Mouse (Mus musculus) cerebellum, adult (tissue): ENCODE data around the gene Trim37.

Experiments used
- ATAC-seq: cut with Nextera tagmentation; 2 replicates; pipeline ENCODE4 v1.9.2; 2017; ENCODE audit warnings: mild to moderate bottlenecking, moderate library complexity, mixed read lengths; ENCODE audit not compliant: insufficient number of reproducible peaks, low FRiP score, low TSS enrichment

The Trim37 gene

DNA sequence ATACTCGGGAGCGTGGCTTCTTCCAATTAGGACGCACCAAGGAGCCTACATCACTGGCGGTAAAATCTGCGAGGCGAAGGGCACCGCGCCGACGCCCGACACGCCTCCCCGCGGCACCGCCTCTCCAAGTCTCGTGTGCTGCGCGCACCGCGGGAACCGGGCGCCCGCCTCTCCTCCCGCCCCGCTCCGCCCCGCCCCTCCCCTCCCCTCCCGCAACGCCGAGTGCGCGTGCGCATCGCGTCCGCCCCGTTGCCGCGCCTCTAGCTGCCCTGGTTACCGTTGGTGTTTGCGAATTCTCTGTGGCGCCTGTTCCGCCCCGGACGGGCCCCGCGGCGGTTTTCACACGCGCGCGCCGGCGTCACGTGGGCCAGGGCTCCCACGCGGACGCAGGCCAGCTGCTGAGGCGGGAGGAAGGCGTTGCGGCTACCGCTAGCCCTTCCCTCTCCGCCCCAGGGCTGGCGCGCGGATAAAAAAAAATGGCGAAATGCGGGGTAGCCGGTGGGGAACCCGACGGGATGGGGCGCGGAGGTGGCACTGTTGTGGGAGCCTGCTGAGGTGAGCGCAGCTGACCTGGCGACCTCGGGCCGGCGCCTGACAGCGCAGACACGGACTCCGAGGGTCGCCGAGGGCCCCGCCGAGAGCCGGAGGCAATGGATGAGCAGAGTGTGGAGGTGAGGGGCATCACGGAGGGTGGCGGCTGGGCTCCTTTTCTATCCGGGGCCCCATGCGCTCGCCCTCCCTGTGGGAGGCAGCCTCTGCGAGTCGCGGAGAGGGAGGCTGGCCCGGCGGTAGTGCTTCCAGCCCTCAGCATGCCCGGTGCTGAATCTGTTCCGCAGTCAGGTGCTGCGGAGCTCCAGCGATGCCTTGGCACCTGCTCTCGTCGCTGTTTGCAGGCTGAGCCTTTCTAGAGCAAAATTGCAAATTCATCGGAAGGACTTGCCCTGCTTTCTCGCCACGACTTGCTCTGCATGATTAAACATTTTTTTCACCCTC lies at the start of gene Trim37:
Trim37 (plus strand) TSS at position 254 of the 993 bp plus-strand sequence.
- ATAC-seq: peak; percentile 94

DNA sequence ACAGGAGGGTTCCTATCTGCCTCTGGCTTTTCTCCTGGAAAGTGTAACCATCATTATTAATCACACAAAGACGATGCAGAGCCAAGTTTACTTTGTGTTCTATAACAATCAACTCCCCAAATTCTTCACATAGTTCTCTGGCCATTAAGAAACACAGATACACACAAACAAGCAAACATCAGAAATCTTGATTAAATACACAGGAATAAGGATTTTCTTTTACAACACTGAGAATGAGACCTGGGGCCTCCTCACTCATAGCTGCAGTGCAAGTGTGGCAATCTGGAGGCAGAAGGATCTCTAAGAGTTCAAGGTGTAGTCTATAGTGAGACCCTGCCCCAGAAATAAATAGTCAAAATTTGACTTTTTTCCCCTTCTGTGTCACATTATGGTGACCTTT lies 43.2 kb upstream of the Trim37 start:
- no peak for ATAC-seq

DNA sequence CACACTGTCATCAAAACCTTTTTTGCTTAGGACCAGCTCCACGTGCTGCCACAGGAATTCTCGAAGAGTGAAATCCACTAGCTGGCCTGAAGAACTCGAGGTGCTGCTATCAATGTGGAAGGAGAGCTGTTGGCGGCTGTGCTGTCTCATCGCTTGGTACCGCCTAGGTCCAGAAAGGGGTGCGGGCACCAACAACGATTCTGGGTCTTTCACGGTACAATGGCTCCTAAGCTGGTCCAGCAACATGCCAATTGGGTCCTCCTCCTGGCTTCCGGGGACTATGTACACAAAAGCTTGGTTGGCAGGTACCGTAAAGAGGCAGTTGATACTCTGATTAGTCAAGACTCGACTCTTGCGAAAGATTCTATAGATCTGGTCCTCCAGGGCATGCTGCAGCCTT lies 41.4 kb upstream of the Trim37 start:
- no peak for ATAC-seq

DNA sequence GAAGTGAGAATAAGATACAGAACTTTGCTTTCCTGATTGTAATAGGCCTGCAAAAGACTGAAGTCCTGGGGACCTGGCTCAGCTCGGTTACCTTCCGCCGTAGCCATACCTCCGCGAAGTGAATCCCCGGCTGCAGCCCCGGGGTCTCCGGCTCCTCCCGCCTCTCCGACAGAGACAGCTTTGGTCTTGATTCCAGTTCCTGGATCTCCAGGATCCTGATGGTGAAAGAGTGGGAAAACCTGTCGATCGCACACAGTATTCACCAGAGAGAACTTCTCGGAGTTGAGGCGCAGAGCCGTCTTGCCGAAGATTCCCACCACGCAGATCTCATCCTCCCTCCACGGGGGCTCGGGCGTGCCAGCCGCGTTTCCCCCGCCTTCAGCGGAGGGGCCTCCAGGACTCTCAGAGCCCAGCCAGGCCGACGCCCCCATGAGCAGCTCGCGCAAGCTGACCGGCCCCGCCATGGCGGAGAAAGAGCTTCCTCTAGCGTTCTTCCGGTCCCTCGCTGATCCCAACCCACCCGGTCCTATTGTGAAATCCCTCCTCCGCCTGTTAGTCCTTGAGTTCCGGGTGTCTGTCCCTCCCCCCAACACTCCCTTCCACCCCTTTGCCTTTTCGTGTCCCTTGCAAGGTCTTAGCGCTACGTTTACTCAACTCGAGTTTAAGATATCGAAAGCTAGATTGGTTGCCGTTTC lies 40.4 kb upstream of the Trim37 start, which contains the start of gene Smg8:
Smg8 (minus strand) TSS at position 485 of the 695 bp plus-strand sequence.
- peak; percentile 80; the same call in 1 of the 2 replicates for ATAC-seq

DNA sequence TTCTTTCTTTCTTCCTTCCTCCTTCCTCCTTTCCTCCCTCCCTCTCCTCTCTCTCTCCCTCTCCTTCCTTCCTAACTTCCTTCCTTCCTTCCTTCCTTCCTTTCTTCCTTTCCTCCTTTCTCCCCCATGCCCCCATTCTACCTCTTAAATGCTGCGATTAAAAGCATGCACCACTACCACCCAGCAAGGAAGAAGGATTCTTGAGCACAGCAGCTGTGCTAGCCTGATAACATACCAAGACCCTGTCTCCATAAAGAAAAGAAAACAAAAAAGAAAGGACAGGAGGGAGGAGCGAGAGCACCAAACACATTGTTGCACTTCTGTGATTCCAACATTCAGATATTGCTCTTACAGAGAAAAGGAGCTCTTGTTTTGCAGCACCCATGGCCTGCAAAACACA lies 39.7 kb upstream of the Trim37 start:
- ATAC-seq: no peak

DNA sequence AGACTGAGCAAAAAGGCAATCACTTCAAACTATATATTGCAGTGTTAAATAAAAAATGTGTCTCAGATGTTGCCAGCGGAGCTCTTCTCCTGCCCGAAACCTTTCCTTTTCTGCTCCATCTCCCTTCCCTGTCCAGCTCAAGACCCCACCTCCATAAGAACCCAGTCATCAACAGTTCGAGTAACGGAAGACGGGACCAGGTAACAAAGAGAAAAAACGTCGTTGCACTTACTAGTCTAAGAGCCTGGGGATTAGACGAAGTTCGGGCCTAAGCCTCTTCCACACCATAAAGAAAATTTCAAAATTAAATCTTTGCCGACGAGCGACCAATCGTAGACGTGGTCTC lies 18.5 kb upstream of the Trim37 start, which contains the start of gene Prr11:
Prr11 (minus strand) TSS at position 300 of the 346 bp plus-strand sequence.
- no peak for ATAC-seq

DNA sequence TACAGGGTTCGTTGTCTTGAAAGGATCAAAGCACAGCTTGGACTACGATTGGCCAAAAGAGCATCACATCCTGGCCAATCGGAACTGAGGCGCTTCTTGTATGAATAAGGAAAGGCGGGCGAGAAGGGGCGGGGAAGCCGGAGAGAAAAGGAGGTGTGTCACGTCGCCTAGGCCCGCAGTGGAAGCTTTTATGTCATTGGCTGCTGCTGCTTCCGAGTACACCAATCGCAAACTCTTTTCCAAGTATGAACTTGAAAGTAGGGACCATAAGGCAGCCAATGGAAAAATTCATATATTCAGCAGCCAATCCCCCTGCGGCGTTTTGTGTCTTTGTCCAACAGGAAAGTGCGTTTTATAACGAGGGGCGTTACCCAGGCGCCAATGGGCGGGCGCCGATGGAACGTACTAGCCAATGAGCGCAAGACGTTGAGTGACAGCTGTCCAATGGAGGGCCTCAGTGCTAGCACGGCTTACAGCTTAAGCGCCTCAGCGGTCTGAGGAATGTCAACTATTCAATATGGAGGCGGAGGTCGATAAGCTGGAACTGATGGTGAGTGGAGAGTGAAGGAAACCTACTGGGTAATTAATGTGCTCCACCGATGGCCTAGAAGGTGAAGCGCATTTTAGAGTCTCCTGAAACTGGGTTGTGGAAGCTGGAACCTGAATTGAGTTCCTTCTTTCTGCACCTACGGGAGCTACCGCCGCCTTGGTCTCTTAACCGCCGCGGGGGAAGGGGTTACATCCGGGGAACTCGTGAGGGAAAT lies 17.9 kb upstream of the Trim37 start, which contains the start of gene Ska2:
Ska2 (plus strand) TSS at position 480 of the 764 bp plus-strand sequence.
- peak; percentile 99 for ATAC-seq

DNA sequence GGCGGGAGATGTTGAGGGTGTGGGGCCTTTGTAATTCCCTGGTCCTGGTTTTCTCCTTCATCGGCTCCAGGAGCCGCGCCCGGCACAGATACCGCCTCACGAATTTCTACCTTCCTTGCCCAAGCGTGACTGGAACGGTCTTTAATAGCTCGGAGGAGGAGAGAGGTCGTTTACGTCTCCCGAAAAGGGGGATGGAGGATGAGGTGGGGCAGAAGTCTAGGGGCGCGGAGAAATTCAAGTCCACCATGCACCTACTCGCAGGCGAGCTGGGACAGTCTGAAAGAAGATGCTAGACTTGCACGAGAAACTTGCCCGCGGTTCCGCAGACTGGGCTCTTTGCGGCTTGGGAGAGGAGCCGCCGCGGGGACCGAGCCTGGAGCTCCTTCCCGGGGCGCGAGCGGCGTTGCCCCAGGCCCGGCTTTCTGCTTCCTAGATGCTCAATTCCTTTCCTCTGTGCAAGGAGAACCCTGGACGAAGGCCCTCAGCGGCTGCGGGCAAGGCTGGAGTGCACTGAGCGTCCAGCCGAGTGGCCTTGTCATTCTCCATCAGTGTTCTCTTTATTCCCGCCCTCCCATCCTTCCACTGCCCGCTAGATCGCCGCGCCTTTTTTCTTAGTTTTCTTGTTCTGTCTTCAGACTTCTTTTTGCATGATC lies 17.2 kb upstream of the Trim37 start:
- no peak for ATAC-seq

DNA sequence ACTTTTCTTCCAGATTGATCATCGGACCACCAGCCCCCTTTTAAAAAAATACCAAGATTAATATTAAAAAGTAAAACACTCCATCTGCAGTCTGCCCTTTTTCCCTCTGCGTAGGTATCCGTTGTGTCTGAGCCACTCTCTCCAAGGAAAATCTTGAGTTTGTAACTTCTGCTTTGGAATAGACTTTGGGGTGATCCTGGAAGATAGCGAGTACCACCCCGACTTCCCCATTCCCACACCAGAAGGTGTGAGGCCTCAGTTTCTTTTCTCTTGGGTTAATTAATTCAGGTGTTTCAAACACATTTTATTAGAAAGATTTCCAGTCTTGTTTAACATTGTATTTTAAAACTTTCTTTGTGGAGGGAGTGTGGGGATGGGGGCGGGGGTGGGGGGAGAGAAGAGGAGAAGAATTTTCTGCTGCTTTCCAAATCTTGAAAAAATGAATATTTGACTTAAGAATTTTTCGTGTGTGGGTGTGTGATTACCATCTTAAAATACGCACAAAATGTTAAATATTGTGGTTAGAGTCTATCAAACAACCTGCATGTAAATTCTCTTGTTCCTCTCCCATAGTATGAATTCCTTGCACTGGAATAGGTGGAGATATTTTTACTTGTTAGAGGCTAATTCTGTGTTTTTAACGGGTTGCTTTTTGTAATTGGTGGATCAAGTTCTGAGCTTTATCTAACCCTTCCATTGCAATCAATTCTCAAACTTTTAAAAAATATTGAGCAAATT lies 16.5 kb upstream of the Trim37 start:
- ATAC-seq: no peak

DNA sequence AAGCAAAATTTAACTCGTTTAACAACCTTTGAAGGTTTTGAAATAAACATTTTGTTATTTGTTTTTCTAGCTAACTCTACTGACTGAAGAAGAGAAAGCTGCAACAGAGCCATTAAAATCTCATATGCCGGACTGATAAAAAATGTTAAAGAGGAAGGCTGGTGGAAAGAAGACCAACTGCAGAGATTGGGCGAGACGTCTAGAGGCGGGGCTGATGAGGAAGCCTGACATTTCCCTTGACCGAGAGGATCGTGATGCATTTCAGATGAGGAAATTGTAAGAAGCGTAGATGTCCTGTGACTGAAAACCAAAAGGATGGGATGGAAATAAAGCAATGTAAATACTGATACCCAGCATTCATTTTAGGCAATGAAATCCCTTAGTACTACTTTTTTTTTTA lies 5.0 kb upstream of the Trim37 start:
- ATAC-seq: no peak

DNA sequence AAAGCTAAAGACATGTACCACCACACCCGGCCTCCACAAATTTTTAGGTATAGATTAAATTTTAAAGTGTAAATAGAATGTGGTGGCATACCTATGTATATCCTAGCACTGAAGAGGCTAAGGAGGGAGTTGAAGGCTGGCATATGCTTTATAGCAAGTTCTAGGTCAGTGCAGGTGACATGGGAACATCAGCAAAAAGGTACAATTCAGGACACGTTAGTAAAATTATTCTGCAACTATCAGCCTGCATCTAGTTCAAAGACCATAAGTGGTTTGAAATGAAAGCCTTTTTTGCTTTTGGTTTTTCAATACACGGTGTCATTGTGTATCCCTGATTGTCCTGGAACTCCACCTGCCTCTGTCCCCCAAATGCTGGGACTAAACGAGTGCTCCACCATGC lies 1.3 kb upstream of the Trim37 start:
- ATAC-seq: no peak

DNA sequence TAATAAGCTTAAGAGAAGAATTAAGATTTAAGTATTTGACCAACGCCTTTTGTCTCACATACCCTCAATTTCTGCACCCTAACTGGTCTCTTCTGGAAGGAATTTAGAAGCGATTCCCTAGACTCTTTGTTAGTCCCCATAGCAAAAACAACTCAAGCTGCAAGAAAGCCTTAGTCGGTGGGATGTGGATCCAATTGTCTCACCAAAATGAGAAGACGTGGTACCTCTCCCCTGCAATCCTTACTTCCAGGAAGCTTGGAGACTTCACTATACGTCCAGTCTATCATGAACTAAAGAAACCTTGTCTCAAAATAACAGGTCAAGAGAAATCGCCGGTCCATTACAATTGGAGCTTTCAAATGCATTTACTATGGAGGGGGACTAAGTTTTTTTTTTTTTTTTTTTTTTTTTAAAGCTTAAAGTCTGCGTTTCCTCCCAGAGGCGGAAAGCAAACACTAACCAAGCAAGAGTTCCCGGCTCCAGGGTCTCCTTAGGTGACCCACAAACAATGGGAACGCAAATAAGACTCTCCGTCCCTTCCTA lies 525 bp upstream of the Trim37 start:
- no peak for ATAC-seq

DNA sequence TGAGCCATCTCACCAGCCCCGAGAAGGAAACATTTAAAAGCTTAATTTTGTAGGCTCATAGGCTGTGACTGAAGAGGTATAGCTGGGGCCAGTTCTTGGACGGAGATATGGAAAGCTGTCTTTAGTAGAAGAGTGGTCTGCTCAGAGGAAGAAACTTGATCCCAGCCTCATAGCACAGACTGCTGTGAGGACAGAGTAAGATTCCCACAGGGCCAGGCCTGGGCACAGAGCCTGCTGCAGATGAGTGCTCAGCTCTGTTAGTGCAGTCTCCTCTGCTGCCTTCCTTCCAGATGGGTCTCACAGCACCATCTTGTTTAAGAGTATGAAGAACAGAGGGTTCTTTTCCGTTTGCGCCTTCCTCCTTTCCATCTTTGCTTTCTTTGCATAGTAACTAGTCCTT lies 9.4 kb downstream of the Trim37 start:
- ATAC-seq: no peak

DNA sequence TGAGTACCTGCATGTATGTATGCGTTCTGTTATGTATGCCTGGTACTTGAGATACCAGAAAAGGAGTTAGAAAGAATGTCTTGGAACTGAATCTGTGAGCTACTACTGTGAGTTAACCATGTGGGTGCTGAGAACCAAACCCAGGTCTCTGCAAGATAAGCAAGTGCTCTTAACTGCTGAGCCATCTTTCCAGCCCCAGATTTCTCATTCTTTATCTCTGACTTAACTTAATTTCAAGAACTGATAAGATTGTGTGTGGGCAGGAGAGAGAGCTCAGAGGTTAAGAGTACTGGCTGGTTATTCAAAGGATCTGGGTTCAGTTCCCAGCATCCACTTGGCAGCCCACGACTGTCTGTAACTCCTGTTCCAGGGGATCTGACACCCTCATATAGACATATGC lies 31.1 kb downstream of the Trim37 start:
- no peak for ATAC-seq

DNA sequence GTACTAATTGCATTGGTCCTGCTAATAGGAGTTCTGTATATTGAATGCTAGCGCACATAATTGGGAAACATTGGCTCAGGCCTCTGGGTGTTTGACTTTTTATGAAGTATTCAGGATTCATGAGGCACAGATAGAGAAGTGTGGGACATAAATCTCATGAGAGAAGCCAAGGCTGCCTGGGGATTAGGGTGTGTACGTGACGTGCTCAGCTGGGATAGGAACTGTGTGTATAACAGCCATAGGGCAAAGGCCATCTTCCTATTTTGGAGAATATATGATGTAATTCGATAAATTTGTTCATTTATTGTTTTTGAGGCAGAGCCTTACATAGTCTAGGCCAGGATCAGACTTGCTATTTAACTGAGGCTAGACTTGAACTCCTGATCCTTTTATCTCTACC lies 35.8 kb downstream of the Trim37 start:
- ATAC-seq: no peak

DNA sequence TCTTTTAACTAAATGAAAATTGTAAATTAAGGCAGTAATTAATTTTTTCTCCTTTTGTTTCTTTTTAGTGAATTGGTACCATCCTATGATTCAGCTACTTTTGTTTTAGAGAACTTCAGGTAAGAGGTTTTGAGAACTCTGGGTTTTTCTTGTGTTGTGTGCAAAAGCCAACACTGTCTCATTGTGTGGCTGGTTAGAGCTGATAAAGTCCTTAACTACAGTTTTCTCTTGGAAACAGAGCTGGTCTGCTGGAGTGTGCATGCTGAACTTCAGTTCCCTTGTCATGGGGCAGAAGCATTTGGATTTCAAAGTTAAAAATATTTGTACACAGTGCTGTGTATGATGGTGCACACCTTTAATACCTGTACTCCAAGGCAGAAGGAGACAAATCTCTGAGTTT lies 36.9 kb downstream of the Trim37 start:
- ATAC-seq: no peak

DNA sequence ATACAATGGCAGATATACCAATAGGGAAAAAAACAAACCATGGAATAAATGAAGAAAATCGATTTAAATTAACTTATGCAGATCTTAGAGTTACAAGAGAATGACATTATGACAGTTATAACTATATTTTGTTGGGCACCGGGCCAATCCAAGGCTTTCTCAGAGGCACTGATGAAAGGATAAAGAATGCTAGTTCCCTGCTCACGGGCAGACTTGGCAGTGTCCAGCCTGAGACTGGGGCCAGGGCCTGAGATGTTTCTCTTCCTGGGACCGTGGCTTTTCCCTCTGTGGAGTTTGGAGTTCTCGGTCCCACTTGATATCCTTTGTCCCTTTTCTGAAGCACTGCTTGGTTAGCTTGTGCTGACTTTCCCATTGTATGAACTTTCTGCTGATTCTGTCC lies 46.7 kb downstream of the Trim37 start:
- no peak for ATAC-seq

DNA sequence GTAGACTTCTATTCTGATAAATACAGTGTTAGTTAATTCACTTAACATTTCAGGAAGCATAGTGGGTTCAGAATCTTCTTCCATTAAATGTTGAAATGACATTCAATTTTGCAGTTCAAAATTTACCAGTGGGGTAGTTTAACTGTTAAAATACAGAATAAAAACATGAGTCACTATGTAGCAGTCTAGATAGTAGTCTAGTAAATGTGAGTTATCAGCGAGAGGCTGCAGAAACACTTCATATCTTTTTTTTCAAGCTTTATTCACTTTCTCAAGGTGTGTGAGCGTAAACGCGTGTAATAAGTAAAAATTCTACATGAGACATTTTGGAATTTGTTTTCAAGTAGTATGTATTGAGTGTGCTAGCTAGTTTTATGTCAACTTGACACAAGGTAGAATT lies 48.2 kb downstream of the Trim37 start:
- no peak for ATAC-seq

DNA sequence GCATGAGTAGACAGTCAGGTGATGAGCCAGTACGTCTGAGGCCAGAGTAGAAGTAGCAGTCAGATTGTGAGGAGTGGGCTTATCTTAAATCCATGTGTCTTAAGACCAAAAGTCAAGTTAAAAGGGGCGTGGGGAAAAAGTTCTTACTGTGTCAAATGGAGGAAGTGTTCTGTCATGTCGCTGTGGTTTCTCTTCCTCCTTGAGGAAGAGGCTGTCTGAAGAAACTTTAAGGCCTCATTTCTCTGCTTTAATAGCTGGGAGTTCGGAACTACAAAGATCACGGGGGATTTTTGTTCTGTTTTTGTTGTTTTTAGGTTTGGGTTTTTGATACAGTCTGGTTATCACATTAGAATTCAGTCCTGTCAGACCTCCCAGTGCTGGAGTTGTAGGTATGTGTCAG lies 85.4 kb downstream of the Trim37 start:
- no peak for ATAC-seq
